Mouse (Mus musculus): ENCODE data around the gene Vps72.
"Not testable (repeated sequence)": the region's sequence is repeated elsewhere in the genome, so short reads cannot be mapped to it uniquely, and the experiment has no call there.

Gene Vps72

GRCm38 (mm10) chr3:95133680-95134101 is 22.9 kb downstream of the Vps72 start, which contains the start of the genes Scnm1 and Lysmd1:
Gene Scnm1 (minus strand): TSS chr3:95134011.
Gene Lysmd1 (plus strand): TSS chr3:95134088.
- peak; percentile 93 for DNase-seq (ENCODE audit: low spot score)

- DNase-seq (ENCODE audit: low spot score) = not testable (repeated sequence)
Measured at GRCm38 (mm10) chr3:95134133-95134532, 23.3 kb downstream of the Vps72 start.

GRCm38 (mm10) chr3:95135023-95135422 is 24.2 kb downstream of the Vps72 start:
- DNase-seq (ENCODE audit: low spot score) = no peak

- no peak for DNase-seq (ENCODE audit: low spot score)
Measured at GRCm38 (mm10) chr3:95135433-95136052, 24.7 kb downstream of the Vps72 start.

GRCm38 (mm10) chr3:95136336-95136735 is 25.5 kb downstream of the Vps72 start:
- no peak for DNase-seq (ENCODE audit: low spot score)

GRCm38 (mm10) chr3:95139586-95140288 is 28.9 kb downstream of the Vps72 start:
- DNase-seq (ENCODE audit: low spot score) = no peak

GRCm38 (mm10) chr3:95140289-95140595 is 29.4 kb downstream of the Vps72 start:
- DNase-seq (ENCODE audit: low spot score) = no peak

GRCm38 (mm10) chr3:95140795-95141194 is 30.0 kb downstream of the Vps72 start:
- DNase-seq (ENCODE audit: low spot score) = no peak

- no peak for DNase-seq (ENCODE audit: low spot score)
Measured at GRCm38 (mm10) chr3:95141474-95141873, 30.7 kb downstream of the Vps72 start.

- DNase-seq (ENCODE audit: low spot score) = no peak
Measured at GRCm38 (mm10) chr3:95141952-95142616, 31.3 kb downstream of the Vps72 start, which contains the start of gene Tnfaip8l2. Gene Tnfaip8l2 (minus strand): TSS chr3:95142360.

GRCm38 (mm10) chr3:95142617-95143011 is 31.8 kb downstream of the Vps72 start:
- peak; percentile 74 for DNase-seq (ENCODE audit: low spot score)

GRCm38 (mm10) chr3:95147924-95148323 is 37.1 kb downstream of the Vps72 start:
- no peak for DNase-seq (ENCODE audit: low spot score)

GRCm38 (mm10) chr3:95153874-95154273 is 43.1 kb downstream of the Vps72 start:
- no peak for DNase-seq (ENCODE audit: low spot score)

- DNase-seq (ENCODE audit: low spot score) = no peak
Measured at GRCm38 (mm10) chr3:95159511-95159986, 48.7 kb downstream of the Vps72 start.

GRCm38 (mm10) chr3:95159987-95160963 is 49.5 kb downstream of the Vps72 start, which contains the start of gene Sema6c:
Gene Sema6c (plus strand): TSS chr3:95160457.
- DNase-seq (ENCODE audit: low spot score) = peak; percentile 77

GRCm38 (mm10) chr3:95161041-95161551 is 50.3 kb downstream of the Vps72 start:
- no peak for DNase-seq (ENCODE audit: low spot score)

GRCm38 (mm10) chr3:95161618-95162344 is 51.0 kb downstream of the Vps72 start:
- DNase-seq (ENCODE audit: low spot score) = no peak

- no peak for DNase-seq (ENCODE audit: low spot score)
Measured at GRCm38 (mm10) chr3:95162345-95162628, 51.5 kb downstream of the Vps72 start.

GRCm38 (mm10) chr3:95163419-95164255 is 52.8 kb downstream of the Vps72 start:
- DNase-seq (ENCODE audit: low spot score) = no peak

GRCm38 (mm10) chr3:95164256-95164550 is 53.4 kb downstream of the Vps72 start:
- no peak for DNase-seq (ENCODE audit: low spot score)

Measured in left cerebral cortex, adult 11 months (tissue).